Mouse (Mus musculus): ENCODE results near the gene Gna14.

GRCm38 (mm10) chr19:16593975-16594317 is 158.4 kb downstream of the Gna14 start:
- TF ChIP-seq CTCF (conservative IDR thresholded peaks at IDR 0.05; ENCODE audit: low read length) (no peak), NANOG (IDR thresholded peaks at IDR 0.05; ENCODE audit: borderline replicate concordance, low read length) (no peak)
